Mouse (Mus musculus) naive thymus-derived CD4-positive, alpha-beta T cell, adult 5 months (primary cell): ENCODE measurements around the gene Sntn. TPM values are rescaled to one million over a fixed set of nuclear protein-coding genes. Genes with fewer than 3 reads are reported as not detected.

ENCODE experiments used
- polyA plus RNA-seq: library from polyadenylated mRNA; unstranded; fragments of 100-300 nt; shearing (Covaris generic); gene quantifications from one replicate; pipeline ENCODE4 v1.2.1, GENCODE M21; 2017

Sntn gene
- not detected for polyA plus RNA-seq

GRCm38 (mm10) chr14:13670576-13670975 is at the start of gene Sntn:
Sntn (plus strand) TSS chr14:13670876.

Other genes starting within 250 kb of the Sntn start
- gene Gm281, start 243.6 kb downstream of the Sntn start, polyA plus RNA-seq = not detected